Mouse (Mus musculus): ENCODE measurements around the gene Cyb5r3.

Gene Cyb5r3

GRCm38 (mm10) chr15:83169772-83170722, 2.3 kb downstream of the Cyb5r3 start:
- DNase-seq (ENCODE audit: low spot score in 2 of 2): peak; percentile 41 to 54

- no peak for DNase-seq (ENCODE audit: low spot score in 2 of 2)
Measured at GRCm38 (mm10) chr15:83168875-83169771, 3.3 kb downstream of the Cyb5r3 start.

GRCm38 (mm10) chr15:83168311-83168710, 4.1 kb downstream of the Cyb5r3 start:
- no peak for DNase-seq (ENCODE audit: low spot score in 2 of 2)

- DNase-seq (ENCODE audit: low spot score in 2 of 2): no peak
Measured at GRCm38 (mm10) chr15:83167550-83168065, 4.8 kb downstream of the Cyb5r3 start.

- no peak for DNase-seq (ENCODE audit: low spot score in 2 of 2)
Measured at GRCm38 (mm10) chr15:83167126-83167525, 5.3 kb downstream of the Cyb5r3 start.

GRCm38 (mm10) chr15:83166642-83167041, 5.8 kb downstream of the Cyb5r3 start:
- no peak for DNase-seq (ENCODE audit: low spot score in 2 of 2)

GRCm38 (mm10) chr15:83165526-83166315, 6.7 kb downstream of the Cyb5r3 start:
- no peak for DNase-seq (ENCODE audit: low spot score in 2 of 2)

GRCm38 (mm10) chr15:83164971-83165471, 7.4 kb downstream of the Cyb5r3 start:
- no peak for DNase-seq (ENCODE audit: low spot score in 2 of 2)

- DNase-seq (ENCODE audit: low spot score in 2 of 2): no peak
Measured at GRCm38 (mm10) chr15:83162818-83163485, 9.4 kb downstream of the Cyb5r3 start.

- no peak for DNase-seq (ENCODE audit: low spot score in 2 of 2)
Measured at GRCm38 (mm10) chr15:83162001-83162400, 10.4 kb downstream of the Cyb5r3 start.

GRCm38 (mm10) chr15:83161062-83161748, 11.2 kb downstream of the Cyb5r3 start:
- DNase-seq (ENCODE audit: low spot score in 2 of 2): no peak

- DNase-seq (ENCODE audit: low spot score in 2 of 2): no peak
Measured at GRCm38 (mm10) chr15:83160561-83160960, 11.8 kb downstream of the Cyb5r3 start.

- no peak for DNase-seq (ENCODE audit: low spot score in 2 of 2)
Measured at GRCm38 (mm10) chr15:83159823-83160222, 12.6 kb downstream of the Cyb5r3 start.

GRCm38 (mm10) chr15:83158587-83159160, 13.7 kb downstream of the Cyb5r3 start:
- DNase-seq (ENCODE audit: low spot score in 2 of 2): no peak

- DNase-seq (ENCODE audit: low spot score in 2 of 2): no peak
Measured at GRCm38 (mm10) chr15:83157667-83158064, 14.7 kb downstream of the Cyb5r3 start.

- DNase-seq (ENCODE audit: low spot score in 2 of 2): peak in 1 of 2 experiments; percentile 58
Measured at GRCm38 (mm10) chr15:83156929-83157666, 15.3 kb downstream of the Cyb5r3 start.

- DNase-seq (ENCODE audit: low spot score in 2 of 2): no peak
Measured at GRCm38 (mm10) chr15:83155672-83156419, 16.5 kb downstream of the Cyb5r3 start.

- no peak for DNase-seq (ENCODE audit: low spot score in 2 of 2)
Measured at GRCm38 (mm10) chr15:83154309-83154708, 18.1 kb downstream of the Cyb5r3 start.
